Mouse (Mus musculus) olfactory bulb, adult 2 months (tissue): ENCODE results near the gene Eif4e2.

Experiments
- CTCF ChIP-seq: fragments of 200-500 bp; IDR thresholded peaks from 2 replicates; pipeline ENCODE4 v1.5.1; 2012; ENCODE audit warnings: low read depth, mild to moderate bottlenecking, low read length, moderate library complexity; ENCODE audit not compliant: insufficient read depth
- POLR2A ChIP-seq: fragments of 200-500 bp; IDR thresholded peaks from 2 replicates; pipeline ENCODE4 v1.6.1; 2012; ENCODE audit warnings: mild to moderate bottlenecking, low read depth, low read length, moderate library complexity; ENCODE audit not compliant: insufficient read depth

GRCm38 (mm10) chr1:87245430-87245829 lies 31.7 kb downstream of the Eif4e2 start:
- TF ChIP-seq CTCF, result no peak
- no peak for TF ChIP-seq POLR2A
